Mouse (Mus musculus): ENCODE measurements around the gene Nkain4.

The Nkain4 gene

DNA sequence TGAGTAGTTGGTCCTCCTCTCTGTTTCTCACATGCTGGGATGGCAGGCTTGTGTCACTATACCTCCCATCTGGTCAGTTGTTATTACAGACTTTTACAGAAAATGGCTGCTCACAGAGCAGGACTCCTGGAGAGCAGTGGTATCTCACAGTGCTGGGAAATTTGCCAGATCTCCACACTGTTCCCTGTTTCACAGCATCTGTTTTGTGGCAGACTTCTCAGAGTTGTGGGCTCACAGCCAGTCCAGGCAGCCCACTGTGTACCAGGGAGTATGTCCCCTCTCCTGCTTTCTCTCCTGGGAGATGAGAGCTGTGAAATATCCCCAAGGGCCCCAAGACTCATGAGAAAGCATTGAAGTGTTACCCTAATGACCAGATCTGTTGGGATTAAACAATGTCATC lies 12.6 kb downstream of the Nkain4 start:
- DNase-seq = peak; percentile 70

DNA sequence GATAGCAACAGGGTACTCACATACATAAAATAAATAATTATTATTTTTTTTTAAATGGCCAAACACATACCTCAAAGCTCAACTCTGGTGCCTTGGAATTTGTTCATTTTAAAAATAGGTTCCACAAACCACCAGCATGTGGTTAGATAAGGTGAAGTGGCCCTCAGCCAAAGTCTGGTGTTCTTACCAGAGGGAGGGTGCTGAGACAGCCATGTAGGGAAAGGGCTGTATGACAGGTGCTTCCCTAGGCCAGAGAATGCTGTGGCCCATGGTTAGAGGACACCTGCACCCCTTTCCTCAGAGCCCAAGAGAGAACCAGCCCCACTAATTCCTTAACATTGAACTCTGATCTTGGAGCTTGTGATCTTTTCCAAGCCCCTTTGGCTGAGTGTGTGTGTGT lies 14.3 kb downstream of the Nkain4 start:
- no peak for DNase-seq

- DNase-seq = no peak
Observed at GRCm38 (mm10) chr2:180932418-180932817, 22.1 kb downstream of the Nkain4 start.

- no peak for DNase-seq
Observed at GRCm38 (mm10) chr2:180928723-180929122, 25.8 kb downstream of the Nkain4 start, which contains the start of gene Birc7. Birc7 (plus strand) TSS chr2:180929023.

DNA sequence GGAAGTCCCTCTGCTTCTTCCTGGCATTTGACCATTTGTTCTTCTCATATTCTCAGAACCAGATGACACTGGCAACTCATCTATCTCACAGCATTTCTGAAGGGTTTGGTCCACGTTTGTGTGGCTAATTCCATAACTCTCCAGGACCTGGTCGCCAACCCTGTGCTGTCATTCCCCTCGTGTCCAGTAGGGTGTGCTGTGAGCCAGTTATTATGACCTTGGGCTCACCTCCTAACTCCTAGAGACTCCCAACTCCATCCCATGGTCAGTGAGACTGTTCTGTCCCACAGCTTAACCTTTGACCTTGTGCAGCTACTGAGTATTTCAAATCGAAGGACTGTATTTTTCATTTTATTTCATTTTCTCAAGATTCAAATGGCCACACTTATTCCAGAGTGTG lies 29.3 kb downstream of the Nkain4 start:
- DNase-seq = peak; percentile 44

DNA sequence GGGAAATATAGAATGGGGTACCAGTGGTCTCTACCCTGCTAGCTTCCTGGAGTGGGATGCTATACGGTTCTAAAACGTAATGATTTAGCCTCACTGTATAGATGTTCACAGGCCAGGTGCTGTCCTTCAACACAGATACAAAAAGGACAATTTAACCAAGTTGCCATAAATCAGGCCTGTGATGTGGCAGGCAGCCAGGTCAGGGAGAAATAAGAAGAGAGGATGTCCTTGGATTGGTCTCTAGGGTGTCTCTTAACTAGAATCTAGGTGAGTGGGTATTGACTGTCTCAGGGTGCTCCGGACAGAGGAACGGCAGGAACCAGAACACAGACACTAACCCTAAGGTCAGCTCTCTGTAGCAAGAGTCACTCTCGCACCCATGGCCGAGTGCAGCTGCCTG lies 31.8 kb downstream of the Nkain4 start:
- no peak for DNase-seq

- peak; percentile 95 for DNase-seq
Observed at GRCm38 (mm10) chr2:180920810-180921400, 33.6 kb downstream of the Nkain4 start, which contains the start of gene Ythdf1. Ythdf1 (minus strand) TSS chr2:180920949.

DNA sequence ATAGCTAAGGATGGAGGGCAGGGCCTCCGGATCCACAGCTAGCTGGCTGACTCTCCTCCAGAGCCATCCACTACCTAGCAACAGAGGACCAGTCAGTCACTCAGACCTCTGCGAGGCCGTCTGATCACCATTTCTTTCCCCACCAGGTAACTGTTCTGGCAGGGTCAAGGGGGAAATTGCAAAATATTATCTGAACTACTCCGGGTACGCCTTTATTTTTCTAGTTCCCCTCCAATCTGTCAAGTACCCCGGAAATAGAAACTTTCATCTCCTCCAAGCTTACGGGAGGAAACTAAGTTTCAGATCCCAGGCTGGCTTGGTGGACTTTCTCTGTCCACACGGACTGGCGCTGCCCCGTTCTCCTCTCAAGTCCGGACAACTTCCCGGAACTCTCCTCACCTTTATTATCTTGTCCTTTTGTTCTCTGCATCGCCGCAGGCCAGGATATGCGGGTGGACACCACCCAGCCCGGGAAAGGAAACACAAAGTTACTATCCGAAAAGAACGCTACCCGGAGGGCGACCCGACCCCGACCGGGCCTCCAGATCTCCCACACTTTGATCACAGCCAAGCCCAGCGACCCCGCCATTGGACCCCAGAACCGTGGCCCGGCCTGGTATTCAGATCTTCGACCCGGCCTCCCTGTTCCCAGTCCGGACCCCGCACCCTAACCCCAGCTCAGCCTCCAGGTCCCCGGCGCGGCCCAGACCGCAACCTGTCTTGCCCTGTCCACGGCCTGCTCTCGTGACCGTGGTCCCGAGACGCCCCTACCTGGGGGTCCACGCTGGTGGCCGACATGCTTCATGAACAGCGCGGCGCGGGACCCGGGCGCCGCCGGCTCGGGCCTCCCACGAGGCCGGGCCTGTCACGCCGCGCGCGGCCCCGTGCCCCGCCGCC lies 34.3 kb downstream of the Nkain4 start:
- no peak for DNase-seq

DNA sequence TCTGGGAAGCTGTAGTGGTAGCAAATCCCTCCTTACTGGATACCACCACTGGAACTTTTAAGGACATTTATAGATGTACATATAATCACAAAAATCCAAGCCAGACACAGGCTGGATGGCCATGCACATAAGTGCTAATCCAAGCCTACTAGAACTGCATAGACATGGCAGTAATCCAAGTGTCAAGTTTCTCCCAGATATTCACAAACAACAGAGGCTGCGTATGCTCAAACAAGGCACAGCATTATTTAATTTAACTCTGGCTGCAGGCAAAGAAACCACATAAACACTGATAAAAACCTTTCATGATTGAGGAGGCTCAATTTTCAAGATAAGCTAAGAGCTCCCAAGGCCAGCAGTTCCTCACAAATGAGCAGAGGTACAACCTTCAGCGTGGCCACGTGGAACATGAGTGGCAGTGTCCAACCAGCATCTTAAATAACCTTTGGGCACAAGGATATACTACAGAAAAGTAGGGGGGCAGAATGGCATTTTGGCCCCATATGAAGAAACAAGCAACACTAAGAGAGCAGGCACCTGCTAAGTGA lies 38.5 kb downstream of the Nkain4 start:
- no peak for DNase-seq

GRCm38 (mm10) chr2:180910928-180911327 lies 43.6 kb downstream of the Nkain4 start:
- peak; percentile 62 for DNase-seq

- no peak for DNase-seq
Observed at GRCm38 (mm10) chr2:180905556-180906221, 48.8 kb downstream of the Nkain4 start.

- DNase-seq = no peak
Observed at GRCm38 (mm10) chr2:180904435-180905208, 49.9 kb downstream of the Nkain4 start.

GRCm38 (mm10) chr2:180902086-180902485 lies 52.4 kb downstream of the Nkain4 start:
- no peak for DNase-seq

- no peak for DNase-seq
Observed at GRCm38 (mm10) chr2:180897857-180898256, 56.6 kb downstream of the Nkain4 start.

DNA sequence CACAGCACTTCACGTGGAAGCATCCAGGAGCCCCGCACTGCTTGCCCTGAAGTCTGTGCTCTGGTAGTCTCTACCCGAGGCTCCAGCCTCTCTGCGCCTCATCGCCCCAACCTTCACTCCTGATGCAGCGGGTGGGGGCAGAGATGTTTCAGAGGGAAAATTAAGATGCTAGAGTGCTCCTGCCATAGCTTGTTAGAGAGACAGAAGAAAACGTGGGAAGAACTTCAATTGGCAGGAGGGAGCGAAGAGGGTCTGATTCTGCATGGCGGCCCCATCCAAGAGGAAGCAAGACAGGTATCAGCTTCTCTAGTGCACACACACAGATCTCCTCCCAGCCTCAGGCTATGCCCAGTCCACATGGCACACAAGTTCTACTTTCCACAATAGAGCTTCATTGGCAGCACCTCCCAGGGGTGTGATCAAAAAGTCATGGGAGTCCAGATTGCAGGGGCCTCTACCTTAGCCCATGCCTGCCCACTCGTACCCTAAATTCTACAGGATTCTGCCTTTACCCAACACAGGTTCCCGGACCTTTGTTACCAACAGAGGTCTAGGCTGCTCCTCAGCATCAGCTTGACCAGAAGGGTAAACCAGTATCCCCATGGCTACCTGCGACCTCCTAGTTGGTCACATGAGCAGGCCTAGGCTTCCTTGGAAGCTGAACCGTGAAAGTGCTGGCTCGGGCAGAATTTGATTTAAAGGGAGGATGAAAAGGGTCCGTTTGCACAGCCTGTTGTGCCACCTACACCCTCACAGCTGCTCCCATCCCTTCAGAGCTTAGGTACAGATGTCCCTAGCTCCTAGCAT lies 57.5 kb downstream of the Nkain4 start:
- peak; percentile 36 for DNase-seq

GRCm38 (mm10) chr2:180895837-180896525 lies 58.5 kb downstream of the Nkain4 start:
- no peak for DNase-seq

DNA sequence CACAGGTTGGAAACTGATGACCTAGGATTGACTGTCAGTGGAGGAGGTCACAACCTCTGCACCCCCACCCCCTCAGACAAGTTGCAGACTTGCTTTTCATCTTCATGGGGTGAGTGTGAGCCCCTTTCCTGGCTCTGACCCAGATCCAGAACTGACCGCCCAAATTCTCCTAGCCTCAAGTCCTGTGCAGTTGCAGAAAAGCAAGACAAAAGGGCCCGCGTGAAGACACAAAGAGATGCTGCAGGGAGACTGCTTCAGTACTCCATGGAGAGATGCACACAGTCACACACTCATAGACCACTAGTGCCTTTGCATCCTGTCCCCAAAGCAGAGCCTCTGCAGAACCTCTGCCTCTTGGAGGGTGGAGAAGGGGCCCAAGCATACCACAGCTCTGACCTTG lies 59.2 kb downstream of the Nkain4 start:
- peak; percentile 44 for DNase-seq

GRCm38 (mm10) chr2:180894734-180895133 lies 59.8 kb downstream of the Nkain4 start:
- DNase-seq = peak; percentile 94

DNA sequence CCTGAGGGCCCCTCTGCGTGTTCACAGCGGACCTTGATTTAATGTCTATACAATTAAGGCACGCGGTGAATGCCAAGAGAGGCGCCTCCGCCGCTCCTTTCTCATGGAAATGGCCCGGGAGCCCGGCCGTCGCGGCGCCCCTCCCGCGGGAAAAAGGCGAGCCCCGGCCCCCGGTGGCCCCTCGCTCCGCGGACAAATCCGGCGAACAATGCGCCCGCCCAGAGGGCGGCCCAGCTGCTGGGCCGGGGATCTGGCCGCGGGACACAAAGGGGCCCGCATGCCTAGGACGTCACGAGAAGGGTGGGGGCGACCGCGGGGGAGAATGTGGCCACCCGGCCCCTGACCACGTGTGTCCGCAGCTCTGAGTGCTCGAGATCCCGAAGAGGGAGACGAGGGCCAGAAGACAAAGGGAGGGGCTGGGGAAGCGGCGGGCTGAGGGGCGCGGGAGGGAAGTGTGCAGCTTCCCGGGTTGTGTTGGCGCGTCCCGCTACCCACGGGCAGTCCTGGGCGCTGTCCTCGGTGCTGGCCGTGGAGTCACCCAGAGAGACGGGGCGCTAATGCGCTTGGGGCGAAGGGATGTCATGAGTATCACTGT lies 60.4 kb downstream of the Nkain4 start:
- DNase-seq = peak; percentile 47

- peak; percentile 33 for DNase-seq
Observed at GRCm38 (mm10) chr2:180893537-180894028, 60.9 kb downstream of the Nkain4 start.

Data from layer of hippocampus, adult 9-11 months (tissue).